Mouse (Mus musculus): ENCODE data around the gene Ccdc146.

- TF ChIP-seq CTCF (conservative IDR thresholded peaks at IDR 0.05; ENCODE audit: low read length): no peak
- no peak for TF ChIP-seq NANOG (IDR thresholded peaks at IDR 0.05; ENCODE audit: borderline replicate concordance, low read length)
These were observed 29.9 kb downstream of the Ccdc146 start for GRCm38 (mm10) chr5:21394562-21394961.
